Mouse (Mus musculus) right cerebral cortex, postnatal 36 days (tissue): Measurements from ENCODE around the gene Zfp866.

Source experiments
- DNase-seq, 2 experiments: peaks; one replicate each; pipeline ENCODE4 v3.0.0; 2022; ENCODE audit warnings: low spot score in 2 of 2, mixed read lengths in 1 of 2

Gene Zfp866

GRCm38 (mm10) chr8:69797661-69798060 lies 6.7 kb upstream of the Zfp866 start:
- no peak for DNase-seq

- no peak for DNase-seq
Observed at GRCm38 (mm10) chr8:69796721-69797345, 5.9 kb upstream of the Zfp866 start.

- no peak for DNase-seq
Observed at GRCm38 (mm10) chr8:69794901-69795300, 3.9 kb upstream of the Zfp866 start.

- no peak for DNase-seq
Observed at GRCm38 (mm10) chr8:69794096-69794495, 3.1 kb upstream of the Zfp866 start.

GRCm38 (mm10) chr8:69793666-69794065 lies 2.7 kb upstream of the Zfp866 start:
- DNase-seq = no peak

GRCm38 (mm10) chr8:69791415-69792068 lies 564 bp upstream of the Zfp866 start:
- no peak for DNase-seq

GRCm38 (mm10) chr8:69790364-69790763 lies 614 bp downstream of the Zfp866 start:
- DNase-seq = no peak

- DNase-seq = no peak
Observed at GRCm38 (mm10) chr8:69789731-69790130, 1.2 kb downstream of the Zfp866 start.

- DNase-seq = no peak
Observed at GRCm38 (mm10) chr8:69789105-69789504, 1.9 kb downstream of the Zfp866 start.

GRCm38 (mm10) chr8:69777111-69777510 lies 13.9 kb downstream of the Zfp866 start:
- DNase-seq = no peak

- no peak for DNase-seq
Observed at GRCm38 (mm10) chr8:69775149-69775534, 15.8 kb downstream of the Zfp866 start.

GRCm38 (mm10) chr8:69774503-69775148 lies 16.4 kb downstream of the Zfp866 start, which contains the start of gene Gm20422:
Gene Gm20422, minus strand, starts transcription at chr8:69774886.
- DNase-seq = peak; percentile 87 to 93

- DNase-seq = no peak
Observed at GRCm38 (mm10) chr8:69772106-69772505, 18.9 kb downstream of the Zfp866 start.

- DNase-seq = no peak
Observed at GRCm38 (mm10) chr8:69771221-69771620, 19.8 kb downstream of the Zfp866 start.

- no peak for DNase-seq
Observed at GRCm38 (mm10) chr8:69761814-69762445, 29.0 kb downstream of the Zfp866 start.

- DNase-seq = no peak
Observed at GRCm38 (mm10) chr8:69758316-69758715, 32.7 kb downstream of the Zfp866 start.

- DNase-seq = no peak
Observed at GRCm38 (mm10) chr8:69752437-69752836, 38.5 kb downstream of the Zfp866 start.

- peak; percentile 93 to 94 for DNase-seq
Observed at GRCm38 (mm10) chr8:69749544-69750454, 41.2 kb downstream of the Zfp866 start, which contains the start of gene Zfp963. Gene Zfp963, minus strand, starts transcription at chr8:69749970.

- no peak for DNase-seq
Observed at GRCm38 (mm10) chr8:69741231-69741630, 49.7 kb downstream of the Zfp866 start.

GRCm38 (mm10) chr8:69740763-69741162 lies 50.2 kb downstream of the Zfp866 start:
- DNase-seq = no peak

- DNase-seq = no peak
Observed at GRCm38 (mm10) chr8:69735495-69735894, 55.5 kb downstream of the Zfp866 start.
